Mouse (Mus musculus): ENCODE measurements around the gene Gm17657.

The Gm17657 gene

GRCm38 (mm10) chr17:29488257-29488977, 61.0 kb downstream of the Gm17657 start:
- no peak for DNase-seq (ENCODE audit: low read depth, low spot score)

GRCm38 (mm10) chr17:29485336-29486233, 63.9 kb downstream of the Gm17657 start:
- no peak for DNase-seq (ENCODE audit: low read depth, low spot score)

- DNase-seq (ENCODE audit: low read depth, low spot score), result no peak
Observed at GRCm38 (mm10) chr17:29484431-29484830, 65.0 kb downstream of the Gm17657 start.

- no peak for DNase-seq (ENCODE audit: low read depth, low spot score)
Observed at GRCm38 (mm10) chr17:29483282-29483681, 66.2 kb downstream of the Gm17657 start.

- DNase-seq (ENCODE audit: low read depth, low spot score), result no peak
Observed at GRCm38 (mm10) chr17:29482632-29483031, 66.8 kb downstream of the Gm17657 start.

- DNase-seq (ENCODE audit: low read depth, low spot score), result no peak
Observed at GRCm38 (mm10) chr17:29480256-29480655, 69.2 kb downstream of the Gm17657 start.

- DNase-seq (ENCODE audit: low read depth, low spot score), result no peak
Observed at GRCm38 (mm10) chr17:29478271-29478670, 71.2 kb downstream of the Gm17657 start.

GRCm38 (mm10) chr17:29477357-29477756, 72.1 kb downstream of the Gm17657 start:
- no peak for DNase-seq (ENCODE audit: low read depth, low spot score)

- DNase-seq (ENCODE audit: low read depth, low spot score), result no peak
Observed at GRCm38 (mm10) chr17:29476461-29476860, 73.0 kb downstream of the Gm17657 start.

GRCm38 (mm10) chr17:29475142-29475541, 74.3 kb downstream of the Gm17657 start:
- DNase-seq (ENCODE audit: low read depth, low spot score), result no peak

GRCm38 (mm10) chr17:29474036-29474435, 75.4 kb downstream of the Gm17657 start:
- DNase-seq (ENCODE audit: low read depth, low spot score), result no peak

GRCm38 (mm10) chr17:29473466-29473865, 76.0 kb downstream of the Gm17657 start:
- no peak for DNase-seq (ENCODE audit: low read depth, low spot score)

All from retina, adult 2 months (tissue).